Mouse (Mus musculus): ENCODE results near the gene Tas1r3.

Gene Tas1r3

DNA sequence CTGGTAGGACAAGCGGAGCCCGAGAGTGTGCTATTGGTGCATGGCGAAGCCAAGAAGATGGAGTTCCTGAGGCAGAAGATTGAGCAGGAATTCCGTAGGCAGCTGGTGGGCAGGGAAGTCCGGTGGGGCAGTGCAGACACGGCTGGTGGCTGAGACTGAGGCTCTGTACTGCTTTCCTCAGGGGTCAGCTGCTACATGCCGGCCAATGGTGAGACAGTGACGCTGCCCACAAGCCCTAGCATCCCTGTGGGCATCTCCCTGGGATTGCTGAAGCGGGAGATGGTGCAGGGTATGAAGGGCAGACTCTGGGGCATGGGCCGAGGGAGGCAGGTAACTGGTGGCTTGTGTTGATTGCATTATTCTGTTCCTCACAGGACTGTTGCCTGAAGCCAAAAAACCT, 24.5 kb upstream of the Tas1r3 start:
- DNase-seq (ENCODE audit: extremely low read depth, low read depth, low spot score), result no peak

GRCm38 (mm10) chr4:155886330-155886729, 23.2 kb upstream of the Tas1r3 start:
- DNase-seq (ENCODE audit: extremely low read depth, low read depth, low spot score), result no peak

DNA sequence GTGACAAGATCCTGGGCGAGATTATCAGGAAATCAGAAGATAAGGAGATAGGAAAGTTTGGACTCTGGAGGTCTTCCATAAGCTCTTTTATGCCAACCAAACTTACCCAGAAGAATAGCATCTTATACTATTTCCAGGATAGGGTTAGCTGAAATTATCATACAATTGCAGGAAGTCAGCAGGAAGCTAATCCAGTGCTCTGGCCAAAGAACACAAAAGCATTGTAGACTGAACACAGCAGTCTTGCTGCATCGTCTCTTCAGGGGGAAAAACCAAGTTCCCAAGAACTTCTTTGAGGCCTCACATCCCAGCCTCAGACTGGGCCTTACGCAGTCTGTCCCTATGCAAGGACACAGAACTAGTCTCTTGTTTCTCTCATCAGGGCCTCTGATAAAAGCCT, 20.4 kb upstream of the Tas1r3 start:
- DNase-seq (ENCODE audit: extremely low read depth, low read depth, low spot score), result no peak

DNA sequence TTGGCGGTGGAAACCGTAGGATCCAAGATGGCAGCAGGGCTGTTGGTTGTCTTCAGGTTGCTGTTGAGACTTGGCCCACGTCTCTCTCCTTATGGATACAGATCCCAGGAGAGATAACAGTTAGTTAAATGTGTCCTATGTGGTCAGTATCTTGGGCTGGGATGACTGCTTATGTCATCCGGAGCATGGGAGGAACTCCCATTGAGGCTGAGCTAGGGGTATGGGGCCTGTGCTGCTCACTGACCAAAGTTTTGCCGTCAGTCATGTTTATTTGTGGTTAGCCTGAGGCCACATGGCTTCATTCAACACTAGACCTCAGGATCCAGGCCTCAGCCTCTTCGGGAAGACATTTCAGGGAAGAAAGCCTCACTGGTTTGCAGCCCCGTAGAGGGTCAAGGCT, 8.2 kb upstream of the Tas1r3 start:
- no peak for DNase-seq (ENCODE audit: extremely low read depth, low read depth, low spot score)

DNA sequence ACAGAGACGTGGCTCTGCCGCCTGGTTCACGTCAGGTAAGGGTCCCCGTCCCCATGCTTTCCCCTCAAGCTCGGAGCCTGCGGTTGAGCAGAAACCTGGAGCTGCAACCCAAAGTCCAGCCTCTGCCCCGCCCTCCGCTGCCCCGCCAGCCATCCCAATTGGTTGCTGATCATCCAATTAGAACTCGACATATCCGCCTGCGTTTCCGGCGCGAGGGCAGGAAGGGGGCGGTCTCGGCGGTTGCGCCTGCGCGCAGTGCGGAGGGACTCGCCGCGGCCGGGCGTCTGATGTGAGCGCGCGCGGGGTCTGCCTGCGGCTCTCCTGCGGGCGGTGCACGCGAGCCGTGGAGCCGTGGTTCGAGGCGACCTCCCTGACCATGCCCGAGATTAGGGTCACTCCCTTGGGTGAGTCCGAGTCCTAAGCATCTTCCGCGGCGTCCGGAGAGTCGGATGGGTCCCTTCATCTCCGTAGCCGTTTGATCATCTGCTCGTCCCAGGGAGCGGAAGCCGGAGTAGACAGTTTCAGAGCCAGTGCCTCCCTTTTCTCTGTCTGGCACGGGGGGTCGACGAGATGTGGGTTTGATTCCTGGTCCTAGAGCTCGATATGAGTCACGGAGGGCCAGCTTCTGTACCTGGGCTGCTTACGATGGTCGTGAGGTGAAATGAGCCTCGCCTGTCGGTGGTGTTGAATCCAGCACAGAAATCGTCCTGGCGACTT, 6.3 kb upstream of the Tas1r3 start, which contains the start of the genes Cptp and Ints11:
TSS of gene Cptp (minus strand) at position 124 of the 717 bp plus-strand sequence.
TSS of gene Ints11 (plus strand) at position 230 of the 717 bp plus-strand sequence.
- DNase-seq (ENCODE audit: extremely low read depth, low read depth, low spot score), result no peak

GRCm38 (mm10) chr4:155868614-155869298, 5.6 kb upstream of the Tas1r3 start:
- DNase-seq (ENCODE audit: extremely low read depth, low read depth, low spot score), result no peak

- DNase-seq (ENCODE audit: extremely low read depth, low read depth, low spot score), result no peak
Observed at GRCm38 (mm10) chr4:155861787-155862186, 1.4 kb downstream of the Tas1r3 start.

GRCm38 (mm10) chr4:155859318-155859717, 3.8 kb downstream of the Tas1r3 start:
- DNase-seq (ENCODE audit: extremely low read depth, low read depth, low spot score), result no peak

GRCm38 (mm10) chr4:155856881-155857280, 6.3 kb downstream of the Tas1r3 start:
- DNase-seq (ENCODE audit: extremely low read depth, low read depth, low spot score), result no peak

DNA sequence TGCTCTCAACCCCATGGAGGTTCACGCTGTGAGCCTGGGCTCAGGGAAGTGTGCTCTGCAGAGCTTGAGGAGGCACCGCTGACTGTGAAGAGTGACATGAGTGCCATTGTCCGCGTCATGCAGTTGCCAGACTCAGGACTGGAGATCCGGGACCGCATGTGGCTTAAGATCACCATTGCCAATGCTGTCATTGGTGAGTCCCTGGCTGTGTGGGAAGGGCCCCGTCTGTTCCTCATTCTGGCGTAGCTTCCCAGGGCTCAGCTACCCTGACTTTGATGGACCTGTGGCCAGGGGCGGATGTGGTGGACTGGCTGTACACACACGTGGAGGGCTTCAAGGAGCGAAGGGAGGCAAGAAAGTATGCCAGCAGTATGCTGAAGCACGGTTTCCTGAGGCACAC, 7.1 kb downstream of the Tas1r3 start:
- no peak for DNase-seq (ENCODE audit: extremely low read depth, low read depth, low spot score)

- DNase-seq (ENCODE audit: extremely low read depth, low read depth, low spot score), result no peak
Observed at GRCm38 (mm10) chr4:155854991-155855390, 8.2 kb downstream of the Tas1r3 start.

DNA sequence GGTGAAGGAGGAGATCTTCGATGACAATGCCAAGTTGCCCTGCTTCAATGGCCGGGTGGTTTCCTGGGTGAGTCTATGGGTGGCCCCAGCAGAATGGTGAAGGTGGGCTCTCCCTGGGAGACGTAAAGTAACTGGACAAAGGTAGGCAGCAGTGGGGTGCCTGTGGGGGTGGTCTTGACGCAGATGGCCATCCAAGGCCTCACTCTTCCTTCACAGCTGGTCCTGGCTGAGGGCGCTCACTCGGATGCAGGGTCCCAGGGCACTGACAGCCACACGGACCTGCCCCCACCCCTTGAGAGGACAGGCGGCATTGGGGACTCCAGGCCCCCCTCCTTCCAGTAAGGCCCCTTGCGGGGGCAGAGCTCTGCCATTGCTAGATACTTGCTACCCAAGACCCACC, 9.7 kb downstream of the Tas1r3 start:
- no peak for DNase-seq (ENCODE audit: extremely low read depth, low read depth, low spot score)

GRCm38 (mm10) chr4:155851951-155852411, 11.2 kb downstream of the Tas1r3 start:
- no peak for DNase-seq (ENCODE audit: extremely low read depth, low read depth, low spot score)

DNA sequence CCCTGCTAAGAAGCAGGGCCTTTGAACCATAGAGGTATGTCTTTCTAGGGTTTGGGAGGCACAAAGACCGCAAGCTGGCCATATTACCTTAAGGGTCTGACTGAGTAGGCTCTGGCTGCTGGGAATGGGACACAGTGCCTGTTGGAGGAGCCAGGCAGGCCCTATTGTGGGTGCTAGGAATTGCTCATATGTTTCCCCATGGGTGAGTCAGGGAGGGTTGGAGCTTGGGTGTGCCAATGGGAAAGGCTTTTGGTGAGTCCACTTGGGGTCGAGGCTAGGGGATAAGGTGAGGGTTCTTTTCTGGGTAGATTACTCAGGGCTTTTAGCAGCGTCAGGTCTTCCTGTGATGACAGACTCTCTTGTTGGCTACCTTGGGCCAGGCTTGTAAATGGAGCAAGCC, 11.8 kb downstream of the Tas1r3 start:
- no peak for DNase-seq (ENCODE audit: extremely low read depth, low read depth, low spot score)

GRCm38 (mm10) chr4:155849792-155850451, 13.2 kb downstream of the Tas1r3 start:
- DNase-seq (ENCODE audit: extremely low read depth, low read depth, low spot score), result no peak

DNA sequence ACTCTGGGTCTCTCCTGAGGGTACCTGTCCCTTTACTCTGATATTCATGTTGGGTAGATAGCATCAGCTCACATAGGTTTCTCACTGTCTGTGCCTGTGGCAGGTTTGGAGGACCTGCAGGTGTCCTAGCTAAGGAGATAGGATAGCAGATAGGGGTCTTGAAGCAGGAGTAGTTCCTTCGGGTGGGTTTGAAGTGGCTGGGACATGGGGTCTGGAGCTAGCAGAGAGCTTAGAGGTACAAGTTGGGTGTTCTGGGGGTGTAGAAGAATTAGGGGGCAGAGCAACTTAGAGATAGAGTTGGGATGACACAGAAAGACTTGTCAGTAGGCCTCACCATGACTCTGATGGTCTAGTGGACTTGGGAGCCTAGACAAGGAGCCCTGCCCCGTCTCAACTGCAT, 13.8 kb downstream of the Tas1r3 start:
- DNase-seq (ENCODE audit: extremely low read depth, low read depth, low spot score), result no peak

DNA sequence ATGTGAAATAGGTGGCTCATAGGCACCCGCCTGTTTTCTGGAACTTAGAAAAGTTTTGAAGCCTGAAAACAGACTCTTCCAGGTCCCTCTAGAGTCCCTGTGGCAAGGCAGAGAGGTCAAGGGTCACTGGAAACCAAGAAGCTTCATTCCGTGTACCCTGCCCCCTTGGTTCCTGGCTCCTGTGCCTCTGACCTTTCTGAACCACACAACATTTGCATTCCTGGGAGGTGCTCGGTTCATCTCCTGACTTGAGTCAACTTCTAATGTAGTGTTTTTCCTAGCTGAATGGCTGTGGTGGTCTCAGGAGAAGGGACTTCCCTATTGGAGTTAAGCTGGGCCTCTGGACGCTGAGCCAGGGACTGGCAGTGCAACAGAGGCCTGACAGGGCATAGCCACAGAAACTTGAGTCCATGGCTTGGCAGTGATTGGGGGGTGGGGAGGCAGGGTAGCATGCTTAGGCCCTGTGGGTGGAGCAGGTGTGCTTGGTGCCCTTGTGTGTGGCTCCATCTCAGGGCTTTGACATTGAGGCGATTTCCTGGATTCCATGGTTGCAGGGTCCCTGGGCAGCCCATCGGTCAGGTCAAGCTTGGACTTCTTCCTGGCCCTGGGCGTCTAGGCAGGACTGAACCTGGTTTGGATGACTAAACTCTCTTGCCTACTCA, 14.6 kb downstream of the Tas1r3 start:
- no peak for DNase-seq (ENCODE audit: extremely low read depth, low read depth, low spot score)

- no peak for DNase-seq (ENCODE audit: extremely low read depth, low read depth, low spot score)
Observed at GRCm38 (mm10) chr4:155847591-155848352, 15.4 kb downstream of the Tas1r3 start.

DNA sequence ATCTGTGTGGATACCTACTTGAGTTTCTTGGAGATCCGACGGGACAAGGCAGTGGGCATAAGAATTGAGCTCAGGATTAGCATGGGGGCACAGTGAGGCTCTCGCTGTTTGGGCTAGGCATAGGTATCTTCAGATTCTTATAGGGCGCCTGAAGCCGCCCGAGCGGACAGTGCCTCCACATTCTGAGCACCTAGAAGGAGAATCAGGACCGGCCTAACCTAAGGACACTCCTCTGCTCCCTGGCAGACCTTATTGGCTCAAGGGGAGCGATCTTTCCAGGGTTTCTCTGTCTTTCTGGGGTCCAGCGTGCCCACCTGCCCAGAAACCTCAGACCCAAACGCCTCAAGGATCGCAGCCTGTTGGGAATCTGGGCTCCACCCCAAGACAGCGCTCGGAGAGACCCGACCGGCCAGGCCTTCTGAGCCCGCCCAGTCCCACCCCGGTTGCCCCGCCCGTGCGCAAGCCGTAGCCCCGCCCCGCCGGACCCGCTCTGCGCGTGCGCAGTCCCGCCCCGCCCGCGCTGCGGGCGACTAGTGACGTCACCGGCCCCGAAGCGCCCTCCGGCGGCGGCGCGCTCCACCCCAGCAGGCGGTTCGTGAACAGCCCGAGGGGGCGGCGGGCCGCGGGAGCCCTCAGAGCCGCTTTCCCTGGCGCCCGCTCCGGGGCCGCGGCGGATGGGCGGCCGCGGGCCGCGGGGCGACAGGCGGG, 16.1 kb downstream of the Tas1r3 start, which contains the start of gene Dvl1:
TSS of gene Dvl1 (plus strand) at position 532 of the 708 bp plus-strand sequence.
- no peak for DNase-seq (ENCODE audit: extremely low read depth, low read depth, low spot score)

DNA sequence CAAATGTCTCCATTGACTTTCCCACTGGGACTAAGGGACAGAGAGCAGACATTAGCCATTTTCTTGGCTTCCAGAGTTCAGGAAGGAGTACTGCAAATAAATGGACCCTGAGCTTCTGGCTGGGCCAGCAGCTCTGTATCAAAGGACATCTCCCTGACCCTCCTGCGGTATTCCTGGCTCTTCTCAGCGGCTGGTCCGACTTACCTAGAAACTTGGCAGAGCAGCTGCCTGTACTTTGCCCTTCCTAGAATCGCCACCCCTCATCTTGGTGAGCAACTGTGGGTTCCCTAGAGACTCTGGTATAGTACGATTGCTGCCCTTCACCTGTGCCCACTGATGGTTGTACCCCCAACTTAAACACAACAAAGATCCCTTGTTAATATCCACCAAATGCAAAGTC, 19.9 kb downstream of the Tas1r3 start:
- no peak for DNase-seq (ENCODE audit: extremely low read depth, low read depth, low spot score)

Measured in fat pad, adult 2 months (tissue).